Mouse (Mus musculus) megakaryocyte, embryonic 14.5 days (primary cell): ENCODE results near the gene Inpp5b.

Experiments used
- FLI1 ChIP-seq: IDR thresholded peaks from 2 replicates; pipeline ENCODE4 v1.6.1; 2012; ENCODE audit warnings: low read length, inconsistent platforms, mixed read lengths
- GATA1 ChIP-seq: IDR thresholded peaks from 3 replicates; pipeline ENCODE4 v1.6.1; 2012; ENCODE audit warnings: mixed read lengths, low read length, inconsistent platforms, borderline replicate concordance

DNA sequence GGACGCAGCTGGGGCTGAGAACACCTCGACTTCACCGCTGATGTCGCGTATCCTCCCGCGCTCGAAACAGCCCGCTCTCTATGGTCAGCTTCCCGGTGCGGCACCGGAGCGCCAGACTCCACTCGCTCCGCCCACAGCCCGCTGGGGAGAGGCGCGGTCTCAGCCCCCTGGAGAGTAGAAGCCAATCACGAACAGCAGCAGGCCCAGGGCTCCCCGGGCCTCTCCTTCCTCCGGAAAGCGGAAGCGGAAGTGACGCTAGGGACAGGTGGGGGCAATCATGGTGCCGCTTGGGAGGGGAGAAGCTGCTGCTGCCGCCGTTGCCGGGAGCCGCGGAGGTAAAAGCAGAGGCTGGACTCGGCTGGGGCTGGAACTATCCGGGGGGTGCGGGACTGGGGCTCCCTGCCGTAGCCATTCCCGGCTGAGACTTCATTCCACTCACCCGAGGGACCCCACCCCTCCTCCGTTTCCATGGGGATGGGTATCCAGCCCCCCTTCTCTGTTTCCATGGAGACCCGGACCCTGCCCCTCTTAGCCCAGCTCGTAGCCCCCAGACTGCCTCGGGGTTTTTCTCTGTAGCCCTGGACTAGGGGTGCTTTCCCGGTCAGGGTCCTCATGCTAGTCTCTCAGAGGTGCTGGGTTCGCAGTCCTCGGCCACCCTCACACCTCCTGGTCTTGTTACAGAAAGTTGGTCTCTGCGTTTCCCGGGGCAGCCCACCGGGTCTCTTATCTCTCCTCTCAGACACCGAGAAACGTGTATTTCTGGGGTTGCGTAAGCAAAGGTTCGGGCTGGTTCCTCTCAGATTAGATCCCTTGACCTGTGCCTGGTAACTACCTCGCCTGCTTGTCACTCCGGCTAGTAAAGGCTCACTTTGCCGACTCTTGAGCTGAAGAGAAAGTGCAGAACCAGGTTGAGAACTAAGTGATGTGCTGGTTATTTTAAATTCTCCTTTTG lies 60.9 kb downstream of the Inpp5b start:
- TF ChIP-seq GATA1 (no peak), FLI1 (peak; percentile 71)
